Mouse (Mus musculus) heart, embryonic 14.5 days (tissue): ENCODE results near the gene Ankrd1. TPM values are rescaled to one million over a fixed set of nuclear protein-coding genes. Genes with fewer than 3 reads are reported as not detected.

Source experiments
- ATAC-seq: fragments of 200-750 bp; cut with Nextera tagmentation; 2 replicates; pipeline ENCODE4 v1.8.0; 2017; ENCODE audit warnings: low read depth, moderate TSS enrichment; ENCODE audit not compliant: insufficient number of reproducible peaks, insufficient read depth, low FRiP score
- H3K27ac ChIP-seq, 2 experiments: fragments of 200-500 bp in 1 of 2; fragments of 300-500 bp in 1 of 2; sonication (generic) in 1 of 2; replicated peaks in 1 of 2; 2 replicates each; pipeline ENCODE4 v1.5.1; 2012 to 2014; ENCODE audit warnings: low read depth in 2 of 2, low read length in 2 of 2, control low read depth in 1 of 2, mild to moderate bottlenecking in 1 of 2, mixed read lengths in 1 of 2; ENCODE audit not compliant: control insufficient read depth in 1 of 2, insufficient read depth in 1 of 2
- H3K27me3 ChIP-seq: fragments of 300-500 bp; sonication (generic); 2 replicates; pipeline ENCODE4 v1.6.1; 2014; ENCODE audit warnings: mild to moderate bottlenecking, low read length, control low read depth; ENCODE audit not compliant: control insufficient read depth, insufficient read depth
- H3K36me3 ChIP-seq: fragments of 300-500 bp; sonication (generic); 2 replicates; pipeline ENCODE4 v1.6.1; 2014; ENCODE audit warnings: mild to moderate bottlenecking, control low read depth, low read length, mixed read lengths; ENCODE audit not compliant: control insufficient read depth, insufficient read depth
- H3K4me1 ChIP-seq, 2 experiments: fragments of 200-500 bp in 1 of 2; fragments of 300-500 bp in 1 of 2; sonication (generic) in 1 of 2; 2 replicates each; pipeline ENCODE4 v1.6.1; 2012 to 2014; ENCODE audit warnings: low read length in 2 of 2, control low read depth in 1 of 2, mixed read lengths in 1 of 2; ENCODE audit not compliant: control insufficient read depth in 2 of 2, insufficient read depth in 2 of 2
- H3K4me2 ChIP-seq: fragments of 300-500 bp; sonication (generic); 2 replicates; pipeline ENCODE4 v1.6.1; 2014; ENCODE audit warnings: mild to moderate bottlenecking, low read length
- H3K4me3 ChIP-seq, 2 experiments: fragments of 200-500 bp in 1 of 2; fragments of 300-500 bp in 1 of 2; sonication (generic) in 1 of 2; 2 replicates each; pipeline ENCODE4 v1.5.1; 2012 to 2014; ENCODE audit warnings: low read length in 2 of 2, mild to moderate bottlenecking in 2 of 2, control low read depth in 1 of 2, low read depth in 1 of 2, moderate library complexity in 1 of 2; ENCODE audit not compliant: control insufficient read depth in 1 of 2, insufficient read depth in 1 of 2
- H3K9ac ChIP-seq: fragments of 300-500 bp; sonication (generic); 2 replicates; pipeline ENCODE4 v1.6.1; 2014; ENCODE audit warnings: mild to moderate bottlenecking, low read length
- H3K9me3 ChIP-seq: fragments of 300-500 bp; sonication (generic); 2 replicates; pipeline ENCODE4 v1.6.1; 2016; ENCODE audit warnings: low read length, control low read depth; ENCODE audit not compliant: control insufficient read depth
- WGBS: fragments of 180-500 bp; shearing (Covaris S2); extraction: QIAGEN DNeasy Blood & Tissue Kit; methylation state at CpG from one replicate; pipeline ENCODE4 v1.1.7; 2014; 5-methylcytosine and 5-hydroxymethylcytosine counted together
- polyA plus RNA-seq: library from polyadenylated mRNA; unstranded; fragments of >200 nt; fragmentation: Nextera tagmentation; extraction: Ambion mirVana; gene quantifications from 2 replicates; pipeline ENCODE4 v1.2.1, GENCODE M21; 2014

Gene Ankrd1
- polyA plus RNA-seq, 1 experiment from 2014 or later = 520 TPM

- peak overlapping the region; percentile 77; the same call in 1 of the 2 replicates for H3K9ac ChIP-seq
- 91% methylated on average over 3 of the region's 3 CpGs for WGBS
- peaks cover 7% of the 10 kb centered on the region; the same call in 1 of the 2 replicates for H3K9me3 ChIP-seq
- H3K27ac ChIP-seq = peak overlapping the region; percentile 69 to 98
- no peaks in the 10 kb centered on the region for H3K36me3 ChIP-seq
- no peak overlapping the region for H3K4me3 ChIP-seq
- peak overlapping the region; percentile 66; the same call in 1 of the 2 replicates for H3K4me2 ChIP-seq
- ATAC-seq = no peak
- peaks cover 17 to 31% of the 10 kb centered on the region in 2 experiments for H3K4me1 ChIP-seq
- no peaks in the 10 kb centered on the region for H3K27me3 ChIP-seq
Measured at GRCm38 (mm10) chr19:36128440-36128839, 8.5 kb upstream of the Ankrd1 start.

- no peaks in the 10 kb centered on the region for H3K27me3 ChIP-seq
Measured at GRCm38 (mm10) chr19:36124203-36124602, 4.3 kb upstream of the Ankrd1 start.

GRCm38 (mm10) chr19:36119219-36119618 is 680 bp downstream of the Ankrd1 start:
- Histone ChIP-seq H3K4me3 (peak overlapping the region; percentile 48 to 63), H3K9ac (peak overlapping the region; percentile 87), H3K4me2 (peak overlapping the region; percentile 67)

More at GRCm38 (mm10) chr19:36124203-36124602, 4.3 kb upstream of the Ankrd1 start:
- Histone ChIP-seq H3K4me2 (no peak overlapping the region), H3K36me3 (no peaks in the 10 kb centered on the region), H3K4me1 (peaks cover 13 to 20% of the 10 kb centered on the region in 2 experiments), H3K27ac (no peak overlapping the region), H3K9ac (no peak overlapping the region), H3K9me3 (peaks cover 13% of the 10 kb centered on the region), H3K4me3 (no peak overlapping the region)
- ATAC-seq = no peak
- 79% methylated on average over 1 of the region's 1 CpGs for WGBS

GRCm38 (mm10) chr19:36116185-36116584 is 3.7 kb downstream of the Ankrd1 start:
- 13% methylated on average over 4 of the region's 4 CpGs for WGBS
- H3K9ac ChIP-seq = peak overlapping the region; percentile 87
- peak overlapping the region; percentile 95 for H3K27ac ChIP-seq
- no peaks in the 10 kb centered on the region for H3K27me3 ChIP-seq
- no peak for ATAC-seq
- peaks cover 50% of the 10 kb centered on the region for H3K36me3 ChIP-seq
- H3K4me2 ChIP-seq = peak overlapping the region; percentile 67
- H3K4me3 ChIP-seq = peak overlapping the region; percentile 48 to 65
- peaks cover 15 to 19% of the 10 kb centered on the region in 2 experiments for H3K4me1 ChIP-seq
- H3K9me3 ChIP-seq = no peaks in the 10 kb centered on the region

More at GRCm38 (mm10) chr19:36119219-36119618, 680 bp downstream of the Ankrd1 start:
- no peaks in the 10 kb centered on the region for H3K27me3 ChIP-seq
- 26% methylated on average over 8 of the region's 8 CpGs for WGBS
- H3K4me1 ChIP-seq = peaks cover 15 to 20% of the 10 kb centered on the region in 2 experiments
- peaks cover 13% of the 10 kb centered on the region for H3K9me3 ChIP-seq
- peaks cover 31% of the 10 kb centered on the region for H3K36me3 ChIP-seq
- H3K27ac ChIP-seq = peak overlapping the region; percentile 95
- ATAC-seq = no peak

- Histone ChIP-seq H3K27me3 (no peaks in the 10 kb centered on the region), H3K4me1 (peaks cover 10 to 11% of the 10 kb centered on the region in 2 experiments), H3K36me3 (peaks cover 38% of the 10 kb centered on the region), H3K9me3 (no peaks in the 10 kb centered on the region), H3K4me3 (no peak overlapping the region), H3K4me2 (no peak overlapping the region), H3K9ac (peak overlapping the region; percentile 16; the same call in 1 of the 2 replicates), H3K27ac (peak overlapping the region in 1 of 2 experiments; percentile 7; a peak in 2 of 4 replicates)
- WGBS = 48% methylated on average over 17 of the region's 17 CpGs
- ATAC-seq = no peak
Measured at GRCm38 (mm10) chr19:36112007-36112406, 7.9 kb downstream of the Ankrd1 start.

- H3K36me3 ChIP-seq = peaks cover 37% of the 10 kb centered on the region
- H3K4me2 ChIP-seq = no peak overlapping the region
- no peaks in the 10 kb centered on the region for H3K27me3 ChIP-seq
- 0 out of 2 replicates have a peak, but pooled peaks have one; percentile 29 for ATAC-seq
- H3K9ac ChIP-seq = peak overlapping the region; percentile 16; the same call in 1 of the 2 replicates
- H3K4me3 ChIP-seq = no peak overlapping the region
- no peaks in the 10 kb centered on the region for H3K9me3 ChIP-seq
- peak overlapping the region; percentile 52 to 62; a peak in 3 of 4 replicates for H3K27ac ChIP-seq
- WGBS = 25% methylated on average over 7 of the region's 7 CpGs
- peaks cover 7 to 11% of the 10 kb centered on the region in 2 experiments for H3K4me1 ChIP-seq
Measured at GRCm38 (mm10) chr19:36111054-36111895, 8.6 kb downstream of the Ankrd1 start.

- Histone ChIP-seq H3K27ac (peak overlapping the region; percentile 62 to 73; a peak in 2 of 4 replicates), H3K27me3 (no peaks in the 10 kb centered on the region), H3K36me3 (peaks cover 37% of the 10 kb centered on the region), H3K4me1 (peaks cover 6 to 11% of the 10 kb centered on the region in 2 experiments), H3K9ac (no peak overlapping the region), H3K9me3 (no peaks in the 10 kb centered on the region), H3K4me3 (no peak overlapping the region), H3K4me2 (no peak overlapping the region)
- ATAC-seq = peak; percentile 62
- WGBS = 17% methylated on average over 7 of the region's 7 CpGs
Measured at GRCm38 (mm10) chr19:36110465-36110864, 9.4 kb downstream of the Ankrd1 start.
